ENCODE assay signal across 8 mouse cellular contexts in the genomic region with DNA sequence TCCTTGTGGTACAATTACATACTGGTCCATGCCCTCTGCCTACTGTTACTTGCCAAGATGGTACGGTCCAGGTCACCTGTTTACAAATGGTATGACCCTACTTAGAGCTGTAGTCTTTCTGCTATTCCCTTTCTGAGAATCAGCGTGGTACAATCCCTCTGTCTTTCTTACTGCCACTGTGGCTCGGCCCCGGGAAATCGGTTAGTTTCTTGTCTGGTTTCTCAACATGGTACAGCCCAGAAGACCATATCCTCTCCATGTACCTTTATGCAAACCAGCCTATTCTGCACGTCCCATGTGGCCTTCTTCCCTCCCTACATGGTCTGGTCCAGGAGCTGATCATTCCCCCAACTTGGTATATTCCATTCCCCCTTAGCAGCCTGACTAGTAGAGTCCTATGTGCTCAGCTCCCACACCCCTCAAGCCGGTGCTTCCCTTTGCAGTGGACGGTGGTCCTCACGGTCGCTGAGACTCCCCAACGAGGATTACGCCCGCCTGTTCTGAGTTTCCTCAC. TPM values are rescaled to one million over a fixed set of nuclear protein-coding genes. Genes with fewer than 3 reads are reported as not detected.
DNase-seq lines count a peak whose midpoint lies in the region; ATAC-seq and TF ChIP-seq lines count a peak whose summit lies in the region.

No protein-coding gene starts in this region.

- peak; percentile 84 for DNase-seq in MN1 (ENCODE audit: low spot score)
- DNase-seq in cerebellum, adult 11 months, result peak; percentile 82
- DNase-seq in forelimb bud, embryonic 11.5 days (ENCODE audit: low read depth, low spot score), result peak; percentile 88
- DNase-seq in hindbrain, embryonic 10.5 days (ENCODE audit: low spot score), result peak; percentile 77
- DNase-seq in layer of hippocampus, postnatal 10 days (ENCODE audit: low spot score in 2 of 2), result peak; percentile 74 to 81
- peak; percentile 93 for DNase-seq in lung, postnatal 0 days (ENCODE audit: low spot score)
- DNase-seq in right cerebral cortex, adult 2 months (ENCODE audit: low spot score in 2 of 2), result peak; percentile 78 to 83
- DNase-seq in ovary, postnatal 14 days (ENCODE audit: low spot score), result no peak

- peak overlapping the region; percentile 32; the same call in 1 of the 2 replicates for H3K9ac ChIP-seq in lung, postnatal 0 days (replicated peaks; ENCODE audit: low read depth)

- peaks cover 26% of the 10 kb centered on the region for H3K27me3 ChIP-seq in hindbrain, embryonic 10.5 days (ENCODE audit: insufficient read depth, poor library complexity, severe bottlenecking)
- peaks cover 11% of the 10 kb centered on the region; the same call in 1 of the 2 replicates for H3K27me3 ChIP-seq in lung, postnatal 0 days (replicated peaks; ENCODE audit: insufficient read depth, low read length)

- peak overlapping the region; percentile 95 for H3K4me2 ChIP-seq in lung, postnatal 0 days (replicated peaks; ENCODE audit: low read depth, low read length)

- no peaks in the 10 kb centered on the region for H3K9me3 ChIP-seq in hindbrain, embryonic 10.5 days
- no peaks in the 10 kb centered on the region for H3K9me3 ChIP-seq in lung, postnatal 0 days (ENCODE audit: low read length)

- TF ChIP-seq CTCF in lung, postnatal 0 days (IDR thresholded peaks at IDR 0.05), result no peak

- peak overlapping the region; percentile 79 for H3K4me3 ChIP-seq in hindbrain, embryonic 10.5 days
- H3K4me3 ChIP-seq in lung, postnatal 0 days (ENCODE audit: low read depth, low read length), result peak overlapping the region; percentile 27

- ATAC-seq in lung, postnatal 0 days, result peak; percentile 37

- peaks cover 81% of the 10 kb centered on the region for H3K4me1 ChIP-seq in hindbrain, embryonic 10.5 days (replicated peaks)
- H3K4me1 ChIP-seq in lung, postnatal 0 days (ENCODE audit: insufficient read depth, low read depth, low read length), result peaks cover 42% of the 10 kb centered on the region

- TF ChIP-seq EP300 in lung, postnatal 0 days (IDR thresholded peaks at IDR 0.05), result no peak

- peak overlapping the region; percentile 91 for H3K27ac ChIP-seq in hindbrain, embryonic 10.5 days
- peak overlapping the region; percentile 81 for H3K27ac ChIP-seq in lung, postnatal 0 days (ENCODE audit: low read length)

- H3K36me3 ChIP-seq in hindbrain, embryonic 10.5 days, result no peaks in the 10 kb centered on the region
- no peaks in the 10 kb centered on the region for H3K36me3 ChIP-seq in lung, postnatal 0 days (ENCODE audit: insufficient read depth, low read length)

- under 1% methylated on average over 13 of the region's 13 CpGs for WGBS in hindbrain, embryonic 10.5 days
- 3% methylated on average over 13 of the region's 13 CpGs for WGBS in lung, postnatal 0 days

RNA-seq across cellular contexts. Expression of gene Dbp, which starts 0.8 kb away (rescaled TPM):
- polyA plus RNA-seq in hindbrain, embryonic 10.5 days (2016; fragmentation: Nextera tagmentation; extraction: Ambion mirVana), result 3.0 and 3.4 TPM in 2 replicates
- 10 to 100 TPM; 37.1 to 43.4 TPM for total RNA-seq in layer of hippocampus, postnatal 10 days (2021)
- 6.8 and 9.4 TPM in 2 replicates for polyA plus RNA-seq in lung, postnatal 0 days (2015; fragmentation: Nextera tagmentation; extraction: Ambion mirVana)

RNA-seq across cellular contexts. Expression of gene Car11, which starts 4.5 kb away (rescaled TPM):
- 8.3 and 13.0 TPM in 2 replicates for polyA plus RNA-seq in hindbrain, embryonic 10.5 days (2016; fragmentation: Nextera tagmentation; extraction: Ambion mirVana)
- total RNA-seq in layer of hippocampus, postnatal 10 days (2021), result 100 to 1,000 TPM; 121 to 131 TPM
- 1.5 and 2.4 TPM in 2 replicates for polyA plus RNA-seq in lung, postnatal 0 days (2015; fragmentation: Nextera tagmentation; extraction: Ambion mirVana)

RNA-seq across cellular contexts. Expression of gene Sec1, which starts 9.9 kb away (rescaled TPM):
- 0.62 and 0.77 TPM in 2 replicates for polyA plus RNA-seq in hindbrain, embryonic 10.5 days (2016; fragmentation: Nextera tagmentation; extraction: Ambion mirVana)
- total RNA-seq in layer of hippocampus, postnatal 10 days (2021), result under 1 TPM; 0.14 to 0.18 TPM
- 1.0 and 2.0 TPM in 2 replicates for polyA plus RNA-seq in lung, postnatal 0 days (2015; fragmentation: Nextera tagmentation; extraction: Ambion mirVana)

RNA-seq across cellular contexts. Expression of gene Rpl18, which starts 11.2 kb away (rescaled TPM):
- 1,010 and 1,126 TPM in 2 replicates for polyA plus RNA-seq in hindbrain, embryonic 10.5 days (2016; fragmentation: Nextera tagmentation; extraction: Ambion mirVana)
- total RNA-seq in layer of hippocampus, postnatal 10 days (2021), result 100 to 1,000 TPM; 497 to 584 TPM
- 720 and 782 TPM in 2 replicates for polyA plus RNA-seq in lung, postnatal 0 days (2015; fragmentation: Nextera tagmentation; extraction: Ambion mirVana)

RNA-seq across cellular contexts. Expression of gene Sphk2, which starts 13.7 kb away (rescaled TPM):
- 33.6 and 35.5 TPM in 2 replicates for polyA plus RNA-seq in hindbrain, embryonic 10.5 days (2016; fragmentation: Nextera tagmentation; extraction: Ambion mirVana)
- 10 to 100 TPM; 27.3 to 27.7 TPM for total RNA-seq in layer of hippocampus, postnatal 10 days (2021)
- polyA plus RNA-seq in lung, postnatal 0 days (2015; fragmentation: Nextera tagmentation; extraction: Ambion mirVana), result 17.9 and 18.2 TPM in 2 replicates
